Mouse (Mus musculus) lung, adult 2 months (tissue): ENCODE measurements around the gene Iffo2.

Experiments
- CTCF ChIP-seq: fragments of 200-500 bp; IDR thresholded peaks from 2 replicates; pipeline ENCODE4 v1.5.1; 2011; ENCODE audit warnings: mild to moderate bottlenecking, low read length, control low read depth; ENCODE audit not compliant: insufficient read depth
- POLR2A ChIP-seq: fragments of 200-500 bp; IDR thresholded peaks from 2 replicates; pipeline ENCODE4 v1.6.1; 2011; ENCODE audit warnings: low read depth, mild to moderate bottlenecking, control low read depth, low read length, borderline replicate concordance; ENCODE audit errors: extremely low read depth

DNA sequence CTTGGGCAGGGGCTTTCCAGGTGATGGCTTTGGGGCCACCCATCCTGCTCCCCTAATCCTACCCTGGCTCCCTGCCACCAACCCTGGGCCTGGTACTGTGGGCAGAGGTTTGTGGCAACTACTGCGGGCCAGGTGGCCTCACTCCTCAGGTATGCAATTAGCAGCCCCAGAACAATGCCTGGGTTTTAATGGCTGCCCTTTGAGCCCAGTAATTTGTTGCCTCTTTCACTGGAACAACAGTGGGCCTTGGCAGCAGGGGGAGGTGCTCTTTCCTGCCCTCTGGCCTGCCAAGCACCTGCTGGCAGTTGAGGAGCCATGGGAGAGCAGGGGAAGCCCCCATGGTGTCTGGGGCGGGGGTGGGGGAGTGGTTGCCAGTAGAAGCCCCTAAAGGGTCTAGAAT lies 21.3 kb upstream of the Iffo2 start:
- TF ChIP-seq CTCF (no peak), POLR2A (no peak)
